Mouse (Mus musculus) forebrain, embryonic 14.5 days (tissue): Measurements from ENCODE around the gene Sept9. TPM values are rescaled to one million over a fixed set of nuclear protein-coding genes. Genes with fewer than 3 reads are reported as not detected.

Experiments used
- ATAC-seq: fragments of 200-750 bp; cut with Nextera tagmentation; 2 replicates; pipeline ENCODE4 v1.8.0; 2017; ENCODE audit warnings: mild to moderate bottlenecking, moderate library complexity
- DNase-seq: peaks from one replicate; pipeline ENCODE4 v3.0.0-alpha.2; 2015; ENCODE audit warnings: low spot score
- H3K27ac ChIP-seq: fragments of 300-500 bp; sonication (generic); 2 replicates; pipeline ENCODE4 v1.5.1; 2014; ENCODE audit warnings: low read depth, mild to moderate bottlenecking, control low read depth, low read length, moderate library complexity
- H3K27me3 ChIP-seq: fragments of 300-500 bp; sonication (generic); replicated peaks from 2 replicates; pipeline ENCODE4 v1.6.1; 2014; ENCODE audit warnings: low read length, control low read depth, mixed read lengths; ENCODE audit not compliant: control insufficient read depth, insufficient read depth
- H3K36me3 ChIP-seq: fragments of 300-500 bp; sonication (generic); 2 replicates; pipeline ENCODE4 v1.6.1; 2014; ENCODE audit warnings: low read length, control low read depth; ENCODE audit not compliant: control insufficient read depth, insufficient read depth
- H3K4me1 ChIP-seq: fragments of 300-500 bp; sonication (generic); 2 replicates; pipeline ENCODE4 v1.6.1; 2014; ENCODE audit warnings: antibody characterized with exemption, low read length, control low read depth; ENCODE audit not compliant: control insufficient read depth, insufficient read depth
- H3K4me2 ChIP-seq: fragments of 300-500 bp; sonication (generic); 2 replicates; pipeline ENCODE4 v1.6.1; 2014; ENCODE audit warnings: mild to moderate bottlenecking, control low read depth, low read length
- H3K4me3 ChIP-seq: fragments of 300-500 bp; sonication (generic); 2 replicates; pipeline ENCODE4 v1.5.1; 2014; ENCODE audit warnings: low read depth, low read length, control low read depth
- H3K9ac ChIP-seq: fragments of 300-500 bp; sonication (generic); 2 replicates; pipeline ENCODE4 v1.6.1; 2014; ENCODE audit warnings: mild to moderate bottlenecking, low read length, control low read depth, moderate library complexity
- H3K9me3 ChIP-seq: fragments of 300-500 bp; sonication (generic); replicated peaks from 2 replicates; pipeline ENCODE4 v1.6.1; 2016; ENCODE audit warnings: low read length, control low read depth, mixed read lengths; ENCODE audit not compliant: control insufficient read depth
- WGBS: fragments of 180-500 bp; shearing (Covaris S2); extraction: QIAGEN DNeasy Blood & Tissue Kit; methylation state at CpG from one replicate; pipeline ENCODE4 v1.1.7; 2014; 5-methylcytosine and 5-hydroxymethylcytosine counted together
- polyA plus RNA-seq: library from polyadenylated mRNA; unstranded; fragments of >200 nt; fragmentation: Nextera tagmentation; extraction: Ambion mirVana; gene quantifications from 2 replicates; pipeline ENCODE4 v1.2.1, GENCODE M21; 2014

Sept9 gene
- polyA plus RNA-seq, 1 experiment from 2014 or later = 113 TPM

DNA sequence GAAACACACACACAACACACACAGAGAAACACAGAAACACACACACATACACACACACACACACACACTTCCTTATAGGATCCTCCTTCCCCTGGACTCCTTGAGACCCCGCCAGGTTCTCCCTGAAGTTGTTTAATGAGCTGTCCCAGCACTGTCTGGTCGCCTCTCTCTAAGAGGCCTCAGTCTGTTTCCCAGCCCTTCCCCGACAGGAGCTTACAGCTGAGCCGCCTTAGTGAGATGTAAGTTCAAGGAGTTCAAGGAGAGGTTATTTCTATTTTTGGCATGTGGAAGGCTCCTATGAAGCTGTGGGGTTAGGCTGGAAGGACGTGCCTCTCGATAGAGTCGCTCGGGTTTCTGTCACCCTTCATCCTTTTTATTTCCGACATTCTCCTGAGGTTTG lies 184.8 kb downstream of the Sept9 start:
- Histone ChIP-seq H3K4me1 (peaks cover 14% of the 10 kb centered on the region), H3K4me3 (no peak overlapping the region), H3K9me3 (no peaks in the 10 kb centered on the region), H3K4me2 (no peak overlapping the region), H3K27me3 (0 out of 2 replicates have a peak, but pooled peaks cover 3% of the 10 kb centered on the region), H3K27ac (no peak overlapping the region), H3K36me3 (no peaks in the 10 kb centered on the region), H3K9ac (no peak overlapping the region)
- ATAC-seq (no peak), DNase-seq (no peak)
- 15% methylated on average over 9 of the region's 9 CpGs for WGBS

DNA sequence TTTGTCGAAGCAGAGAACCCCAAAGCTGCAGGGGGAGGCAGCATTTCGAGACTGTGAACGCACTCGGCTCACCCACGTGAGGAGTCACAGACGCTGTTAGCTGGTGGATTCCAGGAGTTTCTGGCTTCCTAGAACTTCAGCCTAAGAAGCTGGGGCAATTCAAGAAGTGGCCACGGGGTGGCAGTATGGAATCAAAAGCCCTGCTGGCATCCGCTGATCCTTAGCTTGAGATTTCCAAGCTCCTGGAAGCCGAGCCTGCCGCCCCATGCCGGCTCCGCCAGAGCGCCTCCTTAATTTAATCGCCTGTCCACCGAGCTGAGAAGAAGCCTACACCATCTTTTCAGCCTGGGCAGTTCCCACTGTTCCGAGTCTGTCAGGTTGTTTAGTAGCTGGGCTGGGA lies 185.4 kb downstream of the Sept9 start:
- 2% methylated on average over 16 of the region's 16 CpGs for WGBS
- Histone ChIP-seq H3K27ac (no peak overlapping the region), H3K9me3 (no peaks in the 10 kb centered on the region), H3K4me3 (no peak overlapping the region), H3K4me1 (peaks cover 14% of the 10 kb centered on the region), H3K27me3 (0 out of 2 replicates have a peak, but pooled peaks cover 3% of the 10 kb centered on the region), H3K4me2 (peak overlapping the region; percentile 16; the same call in 1 of the 2 replicates), H3K36me3 (no peaks in the 10 kb centered on the region), H3K9ac (no peak overlapping the region)
- ATAC-seq (peak; percentile 84), DNase-seq (peak; percentile 96)

DNA sequence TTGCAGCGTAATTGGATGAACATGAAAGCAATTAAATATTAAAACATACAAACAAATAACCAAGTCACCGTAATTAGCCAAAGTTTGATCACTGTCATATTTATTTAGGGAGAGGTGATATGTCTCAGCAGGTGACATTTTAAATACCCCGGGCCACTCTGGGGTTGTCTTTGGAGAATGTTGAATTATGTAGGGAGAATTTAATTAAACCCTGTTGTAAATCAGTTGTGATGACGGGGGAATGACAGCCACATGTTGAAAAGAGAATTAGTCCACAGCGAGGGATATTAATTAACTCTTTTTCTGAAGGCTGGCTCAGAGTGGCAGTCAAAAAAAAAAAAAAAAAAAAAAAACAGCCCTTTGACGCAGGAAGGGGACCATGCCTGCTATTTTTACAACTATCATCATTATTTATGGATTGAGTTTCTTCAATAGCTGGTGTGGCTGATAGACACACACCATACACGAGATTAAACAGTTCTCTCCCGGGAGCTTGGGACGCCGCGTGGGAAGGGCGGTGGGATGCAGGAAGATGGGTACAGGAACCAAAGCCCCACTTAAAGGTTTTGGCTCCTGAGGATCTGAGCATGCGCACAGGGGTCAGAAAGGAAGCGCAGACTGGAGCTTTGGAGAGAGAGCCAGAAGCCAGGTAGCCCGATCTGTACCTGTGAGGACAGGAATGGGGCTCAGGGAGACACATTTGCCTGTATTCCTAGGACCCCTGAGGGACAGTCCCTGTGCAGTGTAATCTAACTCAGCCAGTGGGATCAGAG lies 186.1 kb downstream of the Sept9 start:
- ATAC-seq (no peak), DNase-seq (peak; percentile 47)
- no peaks in the 10 kb centered on the region for H3K36me3 ChIP-seq
- H3K4me2 ChIP-seq = peak overlapping the region; percentile 16; the same call in 1 of the 2 replicates
- 22% methylated on average over 15 of the region's 15 CpGs for WGBS
- H3K4me1 ChIP-seq = peaks cover 14% of the 10 kb centered on the region
- no peak overlapping the region for H3K27ac ChIP-seq
- H3K27me3 ChIP-seq = 0 out of 2 replicates have a peak, but pooled peaks cover 3% of the 10 kb centered on the region
- H3K4me3 ChIP-seq = no peak overlapping the region
- no peak overlapping the region for H3K9ac ChIP-seq
- no peaks in the 10 kb centered on the region for H3K9me3 ChIP-seq

DNA sequence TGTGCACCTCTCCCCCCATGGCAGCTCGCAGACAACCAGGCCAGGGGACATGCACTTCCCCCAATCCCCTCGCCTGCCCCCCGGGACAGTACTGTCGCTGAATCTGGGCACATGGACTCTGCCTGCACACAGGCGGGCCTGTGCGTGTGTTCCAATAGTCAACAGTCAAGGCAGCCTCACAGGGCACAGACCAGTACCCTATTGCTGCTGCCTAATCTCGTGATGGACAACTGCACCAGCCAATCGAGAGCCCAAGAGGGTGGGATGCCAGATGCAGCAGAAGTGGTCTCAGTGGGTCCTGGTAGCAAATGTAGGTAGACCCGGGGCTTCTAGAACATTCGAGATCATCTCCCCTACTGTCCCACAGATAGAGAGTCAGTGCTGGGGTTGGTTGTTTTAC lies 187.8 kb downstream of the Sept9 start:
- Histone ChIP-seq H3K27ac (no peak overlapping the region), H3K4me1 (peaks cover 14% of the 10 kb centered on the region), H3K9ac (no peak overlapping the region), H3K36me3 (no peaks in the 10 kb centered on the region), H3K9me3 (no peaks in the 10 kb centered on the region), H3K4me2 (no peak overlapping the region), H3K4me3 (no peak overlapping the region), H3K27me3 (0 out of 2 replicates have a peak, but pooled peaks cover 3% of the 10 kb centered on the region)
- ATAC-seq (no peak), DNase-seq (peak; percentile 46)
- WGBS = 74% methylated on average over 10 of the region's 10 CpGs

DNA sequence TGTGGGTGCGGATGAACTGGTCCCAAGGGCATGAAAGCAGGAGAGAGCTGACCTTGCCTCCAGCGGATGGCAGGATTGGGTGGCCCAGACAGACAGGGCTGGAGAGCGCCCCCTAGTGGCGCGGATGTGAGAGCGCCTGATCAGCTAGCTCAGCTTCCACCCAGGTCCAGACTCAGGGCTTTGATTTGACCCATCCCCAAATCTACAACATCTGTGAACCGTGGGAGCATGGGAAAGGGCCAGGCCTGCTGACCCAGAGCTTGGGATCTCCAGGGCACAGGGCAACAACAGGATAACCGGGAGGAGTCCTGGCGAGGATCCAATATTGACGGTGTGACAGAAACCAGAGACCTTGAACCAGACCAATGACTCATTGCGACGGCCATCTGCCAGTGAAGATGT lies 190.5 kb downstream of the Sept9 start:
- ATAC-seq (no peak), DNase-seq (no peak)
- H3K4me3 ChIP-seq = no peak overlapping the region

DNA sequence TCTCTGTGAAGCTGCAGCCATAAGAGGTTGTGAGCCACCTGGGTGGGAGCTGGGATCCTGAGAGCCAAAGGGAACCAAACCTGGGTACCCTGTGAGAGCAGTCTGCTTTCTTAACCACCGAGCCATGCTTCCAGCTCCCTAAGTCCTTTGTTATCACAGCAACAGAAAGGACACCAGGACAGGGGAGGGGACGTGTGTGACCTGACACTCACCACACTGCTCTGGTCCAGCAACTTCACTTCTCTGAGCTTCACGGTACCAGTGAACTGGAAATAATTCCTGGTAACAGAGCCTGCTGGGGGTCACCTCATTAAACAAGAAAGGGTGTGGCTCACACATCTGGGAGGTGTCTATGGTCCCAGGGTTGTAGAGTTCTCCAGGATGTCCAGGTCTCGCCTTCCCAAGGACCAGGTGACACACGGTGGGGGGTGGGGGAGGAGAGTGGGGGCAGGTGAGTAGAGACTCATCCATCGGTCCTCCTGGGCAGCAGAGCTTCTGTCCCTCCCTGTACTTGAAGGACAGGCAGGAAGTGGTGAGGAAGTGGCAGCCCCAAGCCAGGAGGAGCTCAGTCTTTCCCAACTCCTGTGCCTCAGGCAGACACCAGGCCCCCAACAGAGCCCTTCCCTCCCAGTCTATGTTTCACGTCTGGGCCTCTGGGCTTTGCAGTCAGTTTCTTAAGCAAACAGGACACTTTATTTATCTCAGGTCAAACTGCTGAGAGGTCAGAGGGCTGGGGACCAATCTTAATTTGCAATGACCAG lies 191.5 kb downstream of the Sept9 start:
- Histone ChIP-seq H3K27ac (no peak overlapping the region), H3K9ac (no peak overlapping the region), H3K36me3 (no peaks in the 10 kb centered on the region), H3K27me3 (0 out of 2 replicates have a peak, but pooled peaks cover 2% of the 10 kb centered on the region), H3K9me3 (no peaks in the 10 kb centered on the region), H3K4me2 (no peak overlapping the region), H3K4me3 (no peak overlapping the region), H3K4me1 (peaks cover 22% of the 10 kb centered on the region)
- no peak for DNase-seq
- WGBS = 26% methylated on average over 7 of the region's 7 CpGs
- no peak for ATAC-seq

More for the DNA sequence above, 190.5 kb downstream of the Sept9 start:
- peaks cover 22% of the 10 kb centered on the region for H3K4me1 ChIP-seq
- 33% methylated on average over 12 of the region's 12 CpGs for WGBS
- H3K27ac ChIP-seq = no peak overlapping the region
- no peak overlapping the region for H3K9ac ChIP-seq
- H3K4me2 ChIP-seq = no peak overlapping the region
- no peaks in the 10 kb centered on the region for H3K9me3 ChIP-seq
- 0 out of 2 replicates have a peak, but pooled peaks cover 3% of the 10 kb centered on the region for H3K27me3 ChIP-seq
- H3K36me3 ChIP-seq = no peaks in the 10 kb centered on the region

DNA sequence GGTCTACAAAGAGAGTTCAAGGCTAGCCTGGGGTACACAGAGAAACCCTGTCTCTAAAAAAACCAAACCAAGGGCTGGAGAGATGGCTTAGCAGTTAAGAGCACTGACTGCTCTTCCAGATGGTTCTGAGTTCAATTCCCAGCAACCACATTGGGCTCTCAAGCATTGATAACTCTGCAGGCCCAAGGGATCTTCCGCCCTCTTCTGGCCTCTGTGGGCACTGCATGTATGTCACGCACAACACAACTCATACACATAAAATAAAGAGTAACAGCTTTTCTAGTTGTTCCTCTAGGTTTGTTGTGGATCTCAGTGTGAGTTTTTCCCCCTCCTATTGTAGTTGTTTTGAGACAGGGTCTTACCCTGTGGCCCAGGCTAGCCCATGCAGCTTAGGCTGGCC lies 192.8 kb downstream of the Sept9 start:
- Histone ChIP-seq H3K4me1 (peaks cover 17% of the 10 kb centered on the region), H3K9me3 (no peaks in the 10 kb centered on the region), H3K27me3 (no peaks in the 10 kb centered on the region), H3K27ac (no peak overlapping the region), H3K9ac (no peak overlapping the region), H3K4me2 (no peak overlapping the region), H3K4me3 (no peak overlapping the region), H3K36me3 (no peaks in the 10 kb centered on the region)
- DNase-seq = no peak
- ATAC-seq = no peak
- WGBS = 90% methylated on average over 2 of the region's 2 CpGs

DNA sequence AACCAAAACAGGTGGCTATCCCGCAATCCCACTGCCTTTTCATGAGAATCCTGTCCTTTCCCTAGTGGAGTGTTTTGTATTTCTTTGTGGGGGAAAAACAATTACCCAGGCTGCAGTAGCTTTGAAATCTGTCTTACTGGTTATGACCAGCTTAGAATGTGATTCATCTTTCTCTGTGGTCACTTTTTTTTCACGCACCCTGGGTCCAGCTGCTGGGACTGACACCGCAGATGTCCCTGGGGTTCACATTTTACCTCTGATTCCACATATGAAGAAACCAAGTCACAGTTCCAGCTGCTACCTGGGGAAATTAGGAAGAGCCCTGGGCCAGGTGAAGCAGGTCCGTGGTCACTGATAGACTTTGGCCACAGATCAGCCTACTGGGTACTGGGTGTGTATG lies 194.3 kb downstream of the Sept9 start:
- no peaks in the 10 kb centered on the region for H3K9me3 ChIP-seq
- no peak for ATAC-seq
- H3K27ac ChIP-seq = peak overlapping the region; percentile 21; the same call in 1 of the 2 replicates
- H3K4me1 ChIP-seq = peaks cover 19% of the 10 kb centered on the region
- no peaks in the 10 kb centered on the region for H3K27me3 ChIP-seq
- peak overlapping the region; percentile 79; the same call in 1 of the 2 replicates for H3K4me2 ChIP-seq
- H3K36me3 ChIP-seq = no peaks in the 10 kb centered on the region
- no peak for DNase-seq
- H3K9ac ChIP-seq = peak overlapping the region; percentile 59; the same call in 1 of the 2 replicates
- H3K4me3 ChIP-seq = no peak overlapping the region
- WGBS = 67% methylated on average over 4 of the region's 4 CpGs
